Comparison of ENCODE assay signal across 22 mouse cellular contexts in genomic region chr15:93988367-93988766, GRCm38 (mm10).
DNase-seq lines count a peak whose midpoint lies in the region; ATAC-seq and TF ChIP-seq lines count a peak whose summit lies in the region.
"Had no signal": no experiment of that assay in that cellular context is flagged by ENCODE, and none has a peak within 500 bp of the region (broad histone marks: within the 10 kb centered on the region; RNA-seq: fewer than 3 reads in every experiment).

No protein-coding gene starts in this region.

- no peak overlapping the region for H3K4me2 ChIP-seq in embryonic facial prominence, embryonic 14.5 days (ENCODE audit: low read depth, low read length)
- no peak overlapping the region for H3K4me2 ChIP-seq in myocyte (ENCODE audit: low read depth)

- no peaks in the 10 kb centered on the region for H3K9me3 ChIP-seq in embryonic facial prominence, embryonic 14.5 days (ENCODE audit: control insufficient read depth, low read length)
- H3K9me3 ChIP-seq in embryonic facial prominence, embryonic 10.5 days = no peaks in the 10 kb centered on the region

- H3K4me1 ChIP-seq in embryonic facial prominence, embryonic 14.5 days (ENCODE audit: control insufficient read depth, insufficient read depth, low read length) = no peaks in the 10 kb centered on the region
- peaks cover 11% of the 10 kb centered on the region for H3K4me1 ChIP-seq in embryonic facial prominence, embryonic 10.5 days

- peak; percentile 52 for DNase-seq in embryonic facial prominence, embryonic 14.5 days (ENCODE audit: low spot score)
- DNase-seq in embryonic facial prominence, embryonic 10.5 days (ENCODE audit: low spot score) = no peak
- peak; percentile 51 for DNase-seq in fat pad, adult 2 months (ENCODE audit: extremely low read depth, low read depth, low spot score)
- DNase-seq in gonadal fat pad, adult 2 months (ENCODE audit: low read depth) = peak; percentile 63
- DNase-seq in spleen, postnatal 4 days (ENCODE audit: low spot score in 2 of 2) = no peak
- no peak for DNase-seq in heart, postnatal 25 days (ENCODE audit: low spot score)
- no peak for DNase-seq in gastrocnemius, postnatal 4 days (ENCODE audit: low spot score in 2 of 2)
- DNase-seq: adrenal gland, adult 2 months; adrenal gland, adult 8-10 months; adrenal gland, postnatal 10 days; adrenal gland, postnatal 14 days; adrenal gland, postnatal 25 days; adrenal gland, postnatal 36 days; B cell, adult 2 months; cerebellum, adult 11 months; cerebellum, adult 11-12 months had no signal

- no peaks in the 10 kb centered on the region for H3K27me3 ChIP-seq in embryonic facial prominence, embryonic 14.5 days (replicated peaks; ENCODE audit: control insufficient read depth, insufficient read depth, low read length)
- no peaks in the 10 kb centered on the region for H3K27me3 ChIP-seq in embryonic facial prominence, embryonic 10.5 days (replicated peaks; ENCODE audit: low read depth, poor library complexity, severe bottlenecking)
- H3K27me3 ChIP-seq in myocyte (ENCODE audit: control insufficient read depth, insufficient read depth, insufficient read length) = no peaks in the 10 kb centered on the region
- H3K27me3 ChIP-seq: CH12.LX, Patski had no signal

- 56% methylated on average over 5 of the region's 5 CpGs for WGBS in embryonic facial prominence, embryonic 14.5 days
- 65% methylated on average over 5 of the region's 5 CpGs for WGBS in embryonic facial prominence, embryonic 10.5 days

- no peak overlapping the region for H3K4me3 ChIP-seq in embryonic facial prominence, embryonic 14.5 days (ENCODE audit: low read depth, low read length)
- no peak overlapping the region for H3K4me3 ChIP-seq in embryonic facial prominence, embryonic 10.5 days
- H3K4me3 ChIP-seq in myocyte = no peak overlapping the region

- no peak overlapping the region for H3K9ac ChIP-seq in embryonic facial prominence, embryonic 14.5 days (ENCODE audit: low read depth, low read length)

- H3ac ChIP-seq in myocyte (ENCODE audit: control insufficient read depth, insufficient read length) = no peak overlapping the region

- H3K27ac ChIP-seq in embryonic facial prominence, embryonic 14.5 days (replicated peaks; ENCODE audit: low read depth, low read length) = no peak overlapping the region
- no peak overlapping the region for H3K27ac ChIP-seq in embryonic facial prominence, embryonic 10.5 days (replicated peaks)

- intact Hi-C loops in heart, postnatal 25 days (cut with DNase I) = no loop called here

- ATAC-seq in embryonic facial prominence, embryonic 14.5 days (ENCODE audit: low read depth) = 0 out of 2 replicates have a peak, but pooled peaks have one; percentile 26
- ATAC-seq: activated CD4-positive, CD25-positive, alpha-beta regulatory T cell, adult 4 months; CD4-positive, CD25-positive, alpha-beta regulatory T cell, adult 4 months; Patski had no signal

- H3K79me2 ChIP-seq in myocyte (ENCODE audit: control insufficient read depth, insufficient read depth) = no peaks in the 10 kb centered on the region

- no peaks in the 10 kb centered on the region for H3K36me3 ChIP-seq in embryonic facial prominence, embryonic 14.5 days (ENCODE audit: control insufficient read depth, insufficient read depth, low read length)
- no peaks in the 10 kb centered on the region for H3K36me3 ChIP-seq in embryonic facial prominence, embryonic 10.5 days (replicated peaks)
- H3K36me3 ChIP-seq in myocyte (ENCODE audit: control insufficient read depth, insufficient read depth) = no peaks in the 10 kb centered on the region
- H3K36me3 ChIP-seq: G1E had no signal

- no peak for TF ChIP-seq POLR2A in myocyte (IDR thresholded peaks at IDR 0.05; ENCODE audit: insufficient read length, low read depth)

TF ChIP-seq in myocyte, 11 proteins besides CTCF, POLR2A, EP300 and RAD21:
- no peak for TF ChIP-seq SRF (IDR thresholded peaks at IDR 0.05; ENCODE audit: control insufficient read depth, insufficient read length, low read depth)
- peak in 2 of 3 experiments; percentile 1 to 3 for TF ChIP-seq MYOD1 (IDR thresholded peaks at IDR 0.05; ENCODE audit: control insufficient read depth in 1 of 3, insufficient read length in 2 of 3, low read depth in 2 of 3)
- no peak for TF ChIP-seq TCF3 (IDR thresholded peaks at IDR 0.05; ENCODE audit: insufficient read length, low read depth)
- TF ChIP-seq REST (IDR thresholded peaks at IDR 0.05; ENCODE audit: insufficient read depth, insufficient read length) = no peak
- TF ChIP-seq TCF12 (IDR thresholded peaks at IDR 0.05; ENCODE audit: insufficient read depth, poor library complexity, severe bottlenecking) = no peak
- TF ChIP-seq CEBPB (IDR thresholded peaks at IDR 0.05; ENCODE audit: insufficient read depth, poor library complexity, severe bottlenecking) = no peak
- no peak for TF ChIP-seq MYOG (IDR thresholded peaks at IDR 0.05; ENCODE audit: control insufficient read depth in 1 of 3, insufficient read depth in 1 of 3, insufficient read length in 2 of 3, low read depth in 2 of 3)

Comparison
In these comparisons a context has a peak if more than half of its experiments do, and no peak if none do; other contexts are left out.
1. DNase-seq: peak in embryonic facial prominence, embryonic 14.5 days (single experiment), fat pad, adult 2 months (single experiment) and gonadal fat pad, adult 2 months (single experiment); none in embryonic facial prominence, embryonic 10.5 days (single experiment), spleen, postnatal 4 days (0 of 2), heart, postnatal 25 days (single experiment) and gastrocnemius, postnatal 4 days (0 of 2).